17 mouse cellular contexts compared by ENCODE assay signal in the genomic region with DNA sequence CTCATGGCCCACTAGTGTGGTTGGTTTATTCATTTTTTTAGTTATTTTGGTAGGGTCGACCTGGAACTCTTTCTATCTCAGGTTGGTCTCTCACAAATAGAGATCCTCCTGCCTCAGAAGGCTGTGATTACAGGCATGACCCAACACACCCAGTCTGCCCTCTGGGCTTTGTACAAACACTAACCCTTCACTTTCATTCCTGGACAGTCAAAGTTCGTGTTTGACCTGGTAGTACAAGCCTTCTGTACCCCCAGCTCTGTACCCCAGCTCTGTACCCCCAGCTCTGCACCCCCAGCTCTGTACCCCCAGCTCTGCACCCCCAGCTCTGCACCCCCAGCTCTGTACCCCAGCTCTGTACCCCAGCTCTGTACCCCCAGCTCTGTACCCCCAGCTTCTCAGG. TPM values are rescaled to one million over a fixed set of nuclear protein-coding genes. Genes with fewer than 3 reads are reported as not detected.
DNase-seq lines count a peak whose midpoint lies in the region; ATAC-seq and TF ChIP-seq lines count a peak whose summit lies in the region.
"Not testable (repeated sequence)": the region's sequence is repeated elsewhere in the genome, so short reads cannot be mapped to it uniquely, and the experiment has no call there.
"Had no signal": no experiment of that assay in that cellular context is flagged by ENCODE, and none has a peak within 500 bp of the region (broad histone marks: within the 10 kb centered on the region; RNA-seq: fewer than 3 reads in every experiment).

No protein-coding gene starts in this region.

- not testable (repeated sequence) for H3K9me3 ChIP-seq in liver, embryonic 15.5 days (replicated peaks); liver, embryonic 16.5 days (replicated peaks; ENCODE audit: control insufficient read depth, low read length)

- TF ChIP-seq CTCF in liver, adult 2 months (IDR thresholded peaks at IDR 0.05; ENCODE audit: low read depth, low read length): not testable (repeated sequence)

- not testable (repeated sequence) for H3K36me3 ChIP-seq in liver, adult 2 months (ENCODE audit: control insufficient read depth, insufficient read depth, low read length); liver, embryonic 15.5 days (replicated peaks); liver, embryonic 16.5 days (ENCODE audit: control insufficient read depth, insufficient read depth)

- WGBS in liver, adult 2 months: 22% methylated on average over 2 of the region's 2 CpGs
- WGBS in liver, embryonic 15.5 days (ENCODE audit: insufficient replicate concordance): 21% methylated on average over 2 of the region's 2 CpGs
- 36% methylated on average over 2 of the region's 2 CpGs for WGBS in liver, embryonic 16.5 days (ENCODE audit: insufficient replicate concordance)

- peak; percentile 43; the same call in 1 of the 2 replicates for ATAC-seq in liver, embryonic 15.5 days (ENCODE audit: insufficient read depth)
- peak; percentile 61; the same call in 1 of the 2 replicates for ATAC-seq in liver, embryonic 16.5 days (ENCODE audit: low read depth)

- not testable (repeated sequence) for H3K4me2 ChIP-seq in liver, embryonic 15.5 days; liver, embryonic 16.5 days (ENCODE audit: low read depth, low read length)

- not testable (repeated sequence) for H3K4me3 ChIP-seq in liver, adult 2 months (ENCODE audit: insufficient read depth, low read depth, low read length); liver, embryonic 15.5 days (replicated peaks); liver, embryonic 16.5 days (ENCODE audit: low read depth, low read length)

- not testable (repeated sequence) for TF ChIP-seq POLR2A in liver, adult 2 months (IDR thresholded peaks at IDR 0.05; ENCODE audit: extremely low read depth, insufficient read depth, low read length)

- not testable (repeated sequence) for H3K27me3 ChIP-seq in liver, adult 2 months (ENCODE audit: control insufficient read depth, insufficient read depth, low read length); liver, embryonic 15.5 days; liver, embryonic 16.5 days (ENCODE audit: control insufficient read depth, insufficient read depth, low read depth, low read length)

- not testable (repeated sequence) for H3K79me2 ChIP-seq in liver, adult 2 months (ENCODE audit: control insufficient read depth, insufficient read depth, low read length)

- not testable (repeated sequence) for H3K9ac ChIP-seq in liver, adult 2 months (ENCODE audit: low read depth, low read length); liver, embryonic 15.5 days; liver, embryonic 16.5 days (ENCODE audit: low read depth, low read length)

- DNase-seq in heart, adult 11 months: peak; percentile 2
- peak; percentile 55 for DNase-seq in liver, adult 2 months (ENCODE audit: extremely low read depth, low read depth, low spot score)

- peaks cover 12% of the 10 kb centered on the region for H3K4me1 ChIP-seq in liver, adult 2 months (ENCODE audit: control insufficient read depth, insufficient read depth, low read length)
- H3K4me1 ChIP-seq in liver, embryonic 15.5 days (replicated peaks); liver, embryonic 16.5 days (ENCODE audit: control insufficient read depth, low read depth, low read length): not testable (repeated sequence)

- not testable (repeated sequence) for H3K27ac ChIP-seq in liver, adult 2 months (replicated peaks; ENCODE audit: insufficient read depth, low read depth, low read length); liver, embryonic 16.5 days (ENCODE audit: low read length)
- H3K27ac ChIP-seq in liver, embryonic 15.5 days (replicated peaks): 0 out of 2 replicates have a peak overlapping the region, but pooled peaks have one; percentile 24

RNA-seq across cellular contexts. Expression of a gene that starts 11.0 kb away (rescaled TPM):
- total RNA-seq in liver, adult 2 months (2014; rRNA removed): 92.8 and 119 TPM in 2 replicates
- polyA plus RNA-seq in liver, adult 2 months (2012; rRNA removed): 134 and 163 TPM in 2 replicates
- polyA plus RNA-seq in liver, embryonic 15.5 days (2015; fragmentation: Nextera tagmentation; extraction: Ambion mirVana): 49.7 and 60.1 TPM in 2 replicates
- 55.6 and 56.4 TPM in 2 replicates for polyA plus RNA-seq in liver, embryonic 16.5 days (2015; fragmentation: Nextera tagmentation; extraction: Ambion mirVana)
- total RNA-seq: adrenal gland, adult 18-20 months; adrenal gland, adult 8-10 months; adrenal gland, postnatal 25 days; G1E; MEL had no signal
- polyA plus RNA-seq: adrenal gland, adult 2 months; brain, embryonic 14.5 days; C2C12; G1E had no signal

RNA-seq across cellular contexts. Expression of a gene that starts 39.0 kb away (rescaled TPM):
- total RNA-seq in liver, adult 2 months (2014; rRNA removed): 0.09 and 0.27 TPM in 2 replicates
- polyA plus RNA-seq in liver, adult 2 months (2012; rRNA removed): 0.06 TPM in 1 of 2 replicates, not detected in the other
- polyA plus RNA-seq in liver, embryonic 15.5 days (2015; fragmentation: Nextera tagmentation; extraction: Ambion mirVana): 0.09 TPM in 1 of 2 replicates, not detected in the other
- polyA plus RNA-seq in liver, embryonic 16.5 days (2015; fragmentation: Nextera tagmentation; extraction: Ambion mirVana): 0.06 and 0.14 TPM in 2 replicates
- total RNA-seq: adrenal gland, adult 18-20 months; adrenal gland, adult 2 months; adrenal gland, postnatal 14 days; adrenal gland, postnatal 25 days; adrenal gland, postnatal 36 days; adrenal gland, postnatal 4 days; CH12.LX; G1E; MEL had no signal
- polyA plus RNA-seq: activated CD4-positive, CD25-positive, alpha-beta regulatory T cell, adult 4 months; adrenal gland, adult 2 months; C2C12; G1E had no signal
